Comparison of ENCODE assay signal across 8 mouse cellular contexts in the genomic region with DNA sequence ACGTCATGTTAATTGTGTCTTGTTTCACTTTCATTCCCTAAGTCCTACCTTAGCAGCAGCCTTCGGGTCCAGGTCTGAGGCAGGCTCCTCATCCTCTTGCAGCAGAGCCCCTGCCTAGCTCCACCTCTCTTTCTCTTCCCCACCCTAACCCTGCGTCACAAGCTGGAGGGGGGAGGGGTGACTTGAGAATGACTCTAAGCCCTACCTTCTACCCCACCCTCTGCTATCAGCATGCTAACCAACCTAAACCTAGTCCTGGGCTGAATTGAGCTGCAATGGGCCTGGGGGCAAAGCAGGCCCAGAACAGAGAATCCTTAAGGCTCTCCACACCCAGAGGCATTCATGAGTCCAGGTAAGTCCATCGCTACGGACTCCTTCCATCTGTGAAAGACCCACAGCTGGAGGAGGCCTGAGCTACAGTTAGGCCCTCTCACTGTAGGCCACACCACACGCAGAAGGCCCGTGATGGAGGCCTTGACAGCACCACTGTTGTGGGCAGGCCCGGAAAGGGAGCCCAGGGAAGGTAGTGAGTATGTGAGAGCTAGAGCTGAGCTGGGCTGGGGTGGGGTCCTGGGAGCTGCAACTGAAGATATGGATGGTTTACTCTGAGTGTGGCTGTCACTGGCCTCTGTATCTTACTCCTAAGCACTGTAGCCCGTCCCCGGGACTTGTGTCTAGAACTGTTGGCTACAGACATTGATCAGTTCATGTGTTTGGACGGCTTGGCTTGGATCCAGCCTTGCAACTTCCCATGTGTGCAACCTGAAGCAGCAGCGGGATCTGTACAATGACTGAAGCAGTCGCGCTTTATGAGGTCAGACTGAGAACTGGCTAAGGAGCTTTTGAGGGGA. TPM values are rescaled to one million over a fixed set of nuclear protein-coding genes. Genes with fewer than 3 reads are reported as not detected.
DNase-seq lines count a peak whose midpoint lies in the region; ATAC-seq and TF ChIP-seq lines count a peak whose summit lies in the region.

No protein-coding gene starts in this region.

- no peak overlapping the region for H3K27ac ChIP-seq in kidney, adult 2 months (ENCODE audit: insufficient read depth, low read depth, low read length)
- no peak overlapping the region for H3K27ac ChIP-seq in forebrain, embryonic 14.5 days (ENCODE audit: low read depth, low read length)

- no peaks in the 10 kb centered on the region for H3K4me1 ChIP-seq in kidney, adult 2 months (ENCODE audit: control insufficient read depth, insufficient read depth, low read length)
- no peaks in the 10 kb centered on the region for H3K4me1 ChIP-seq in forebrain, embryonic 14.5 days (ENCODE audit: control insufficient read depth, insufficient read depth, low read length)

- no peak overlapping the region for H3K4me2 ChIP-seq in forebrain, embryonic 14.5 days (ENCODE audit: low read length)

- no peaks in the 10 kb centered on the region for H3K27me3 ChIP-seq in kidney, adult 2 months (replicated peaks; ENCODE audit: control insufficient read depth, insufficient read depth, low read length)
- H3K27me3 ChIP-seq in forebrain, embryonic 14.5 days (replicated peaks; ENCODE audit: control insufficient read depth, insufficient read depth, low read length) = no peaks in the 10 kb centered on the region

- H3K4me3 ChIP-seq in kidney, adult 2 months (ENCODE audit: insufficient read depth, low read depth, low read length) = no peak overlapping the region
- no peak overlapping the region for H3K4me3 ChIP-seq in forebrain, embryonic 14.5 days (ENCODE audit: low read depth, low read length)

- H3K36me3 ChIP-seq in kidney, adult 2 months (ENCODE audit: control insufficient read depth, insufficient read depth, low read length) = no peaks in the 10 kb centered on the region
- no peaks in the 10 kb centered on the region for H3K36me3 ChIP-seq in forebrain, embryonic 14.5 days (ENCODE audit: control insufficient read depth, insufficient read depth, low read length)

- peak; percentile 77 for ATAC-seq in inflammation-experienced regulatory T-cells, adult 6 months
- ATAC-seq in forebrain, embryonic 14.5 days = no peak

- no peak overlapping the region for H3K9ac ChIP-seq in forebrain, embryonic 14.5 days (ENCODE audit: low read length)

- no peak for TF ChIP-seq CTCF in kidney, adult 2 months (conservative IDR thresholded peaks at IDR 0.05; ENCODE audit: insufficient read depth, insufficient read length, low read depth, low read length)

- DNase-seq in kidney, adult 2 months = peak; percentile 6
- DNase-seq in kidney, postnatal 14 days = no peak
- DNase-seq in lung, postnatal 36 days = peak; percentile 67
- DNase-seq in thymus, postnatal 10 days (ENCODE audit: low spot score in 2 of 2) = peak; percentile 89 to 92
- DNase-seq in layer of hippocampus, adult 9-10 months (ENCODE audit: low spot score) = no peak
- no peak for DNase-seq in adrenal gland, adult 2 months
- no peak for DNase-seq in forebrain, embryonic 14.5 days (ENCODE audit: low spot score)

- no peaks in the 10 kb centered on the region for H3K9me3 ChIP-seq in forebrain, embryonic 14.5 days (replicated peaks; ENCODE audit: control insufficient read depth, low read length)

- 85% methylated on average over 14 of the region's 14 CpGs for WGBS in kidney, adult 2 months
- WGBS in forebrain, embryonic 14.5 days = 83% methylated on average over 14 of the region's 14 CpGs

- no peak for TF ChIP-seq POLR2A in kidney, adult 2 months (IDR thresholded peaks at IDR 0.05; ENCODE audit: low read depth, low read length)

RNA-seq across cellular contexts. Expression of a gene that starts 18.0 kb away (rescaled TPM):
- 1.1 and 3.6 TPM in 2 replicates for polyA plus RNA-seq in kidney, adult 2 months (2012; rRNA removed)
- 10 to 100 TPM; 85.2 to 93.8 (median 89.3) TPM for polyA plus RNA-seq in inflammation-experienced regulatory T-cells, adult 6 months (2017; shearing (Covaris generic))
- total RNA-seq in adrenal gland, adult 2 months (2021) = 1 to 10 TPM; 2.3 to 2.6 TPM
- 0.67 and 0.84 TPM in 2 replicates for polyA plus RNA-seq in adrenal gland, adult 2 months (2012; rRNA removed)
- 0.39 and 0.84 TPM in 2 replicates for polyA plus RNA-seq in forebrain, embryonic 14.5 days (2014; fragmentation: Nextera tagmentation; extraction: Ambion mirVana)

RNA-seq across cellular contexts. Expression of a gene that starts 48.7 kb away (rescaled TPM):
- polyA plus RNA-seq in kidney, adult 2 months (2012; rRNA removed) = 0.34 and 0.53 TPM in 2 replicates
- 1 to 10 TPM in 2 of 3 experiments, under 1 TPM in 1; 0.57 to 1.3 (median 1.1) TPM for polyA plus RNA-seq in inflammation-experienced regulatory T-cells, adult 6 months (2017; shearing (Covaris generic))
- total RNA-seq in adrenal gland, adult 2 months (2021) = under 1 TPM; 0.52 to 0.73 TPM
- 0.06 and 0.07 TPM in 2 replicates for polyA plus RNA-seq in adrenal gland, adult 2 months (2012; rRNA removed)
- polyA plus RNA-seq in forebrain, embryonic 14.5 days (2014; fragmentation: Nextera tagmentation; extraction: Ambion mirVana) = 0.09 TPM in 1 of 2 replicates, not detected in the other

Comparison
In these comparisons a context has a peak if more than half of its experiments do, and no peak if none do; other contexts are left out.
1. DNase-seq: peak in kidney, adult 2 months (single experiment), lung, postnatal 36 days (single experiment) and thymus, postnatal 10 days (2 of 2); none in kidney, postnatal 14 days (single experiment), layer of hippocampus, adult 9-10 months (single experiment), adrenal gland, adult 2 months (single experiment) and forebrain, embryonic 14.5 days (single experiment).
2. RNA of a gene that starts 18.0 kb away (polyA plus RNA-seq): 85.2 to 93.8 TPM in inflammation-experienced regulatory T-cells, adult 6 months; 1.1 to 3.6 TPM in kidney, adult 2 months, 0.67 to 0.84 TPM in adrenal gland, adult 2 months and 0.39 to 0.84 TPM in forebrain, embryonic 14.5 days; every median in the first group is over 10 times any median in the second.